Mouse (Mus musculus) liver, adult (tissue): ENCODE data around the gene Axl.

Source experiments
- GATA4 ChIP-seq: IDR thresholded peaks from 2 replicates; pipeline ENCODE4 v1.6.1; 2014; ENCODE audit warnings: mild to moderate bottlenecking, low read length; ENCODE audit not compliant: insufficient replicate concordance

Gene Axl

DNA sequence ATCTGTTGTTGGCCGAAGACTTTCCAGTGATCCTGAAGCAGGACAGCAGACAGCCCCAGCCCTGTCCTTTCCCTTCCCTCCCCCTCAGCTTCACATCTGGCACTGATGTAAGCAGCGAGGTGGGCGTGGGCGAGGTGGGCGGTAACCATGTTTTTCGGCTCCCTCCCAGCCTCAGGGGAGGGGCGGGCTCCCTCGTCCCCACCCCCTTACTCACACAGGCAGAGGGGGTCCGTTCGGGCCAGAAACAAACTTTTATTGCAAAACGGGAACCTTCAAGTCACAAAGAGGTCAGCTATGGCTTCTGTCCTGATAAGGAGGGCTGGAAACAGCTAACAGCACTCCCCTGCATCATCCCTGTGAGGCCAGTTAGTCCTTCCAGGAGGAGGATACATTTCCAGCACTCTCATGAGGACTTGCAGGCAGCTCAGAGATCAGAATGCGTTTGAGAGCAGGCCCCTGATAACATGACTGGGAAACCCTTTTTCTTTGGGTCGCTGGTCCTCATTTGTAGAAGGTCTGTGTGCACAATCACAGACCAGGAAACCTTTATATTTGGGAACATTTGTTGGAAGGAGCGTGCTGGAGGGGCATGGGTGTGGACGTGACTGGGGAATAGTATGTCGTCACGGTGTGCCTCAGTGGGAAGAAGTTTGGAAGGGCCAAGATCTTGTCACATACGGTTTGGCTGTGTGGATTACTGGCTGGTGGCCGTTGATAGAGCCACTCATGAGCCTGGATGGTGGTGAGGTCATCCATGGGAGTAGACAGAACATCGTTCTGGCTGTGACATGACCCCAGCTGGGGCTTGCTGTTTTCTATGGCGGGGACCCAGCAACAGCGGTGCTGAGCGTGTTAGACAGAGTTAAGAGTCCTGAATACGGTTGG is 14.0 kb upstream of the Axl start:
- TF ChIP-seq GATA4: peak; percentile 12; the same call in 1 of the 2 replicates

DNA sequence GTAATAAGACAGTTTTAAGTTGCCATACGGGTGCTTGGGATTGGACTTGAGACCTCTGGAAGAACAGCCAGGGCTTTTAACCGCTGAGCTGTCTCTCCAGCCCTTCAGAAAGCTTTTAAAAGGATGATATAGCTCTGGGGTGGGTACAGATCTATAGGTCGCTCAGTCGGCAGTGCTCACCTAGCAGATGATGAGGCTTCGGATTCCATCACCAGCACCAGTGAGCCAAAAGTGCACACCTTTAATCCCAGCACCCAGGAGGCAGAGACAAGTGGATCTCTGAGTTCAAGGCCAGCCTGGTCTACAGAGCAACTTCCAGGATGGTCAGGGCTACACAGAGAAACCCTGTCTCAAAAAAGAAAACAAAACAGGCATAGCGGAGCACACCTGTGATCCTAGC is 12.5 kb upstream of the Axl start:
- no peak for TF ChIP-seq GATA4

DNA sequence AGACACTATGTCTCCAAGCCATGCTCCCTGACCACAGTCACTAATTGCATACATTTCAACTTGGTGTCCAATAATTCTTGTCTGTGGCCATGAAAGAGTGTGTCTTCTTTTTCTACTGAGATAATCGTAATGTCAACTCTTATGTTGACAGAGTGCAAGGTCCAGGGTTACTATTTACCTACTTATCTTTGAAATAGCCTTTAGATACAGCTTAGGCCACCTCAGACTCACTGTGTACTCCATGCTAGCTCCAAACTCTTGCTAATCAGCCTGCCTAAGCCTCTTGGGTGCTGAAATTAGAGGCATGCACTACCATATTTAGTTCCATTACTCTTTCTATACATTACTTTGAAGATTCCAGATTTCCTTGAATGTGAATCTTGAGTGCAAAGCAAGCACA is 10.9 kb upstream of the Axl start:
- TF ChIP-seq GATA4: no peak

DNA sequence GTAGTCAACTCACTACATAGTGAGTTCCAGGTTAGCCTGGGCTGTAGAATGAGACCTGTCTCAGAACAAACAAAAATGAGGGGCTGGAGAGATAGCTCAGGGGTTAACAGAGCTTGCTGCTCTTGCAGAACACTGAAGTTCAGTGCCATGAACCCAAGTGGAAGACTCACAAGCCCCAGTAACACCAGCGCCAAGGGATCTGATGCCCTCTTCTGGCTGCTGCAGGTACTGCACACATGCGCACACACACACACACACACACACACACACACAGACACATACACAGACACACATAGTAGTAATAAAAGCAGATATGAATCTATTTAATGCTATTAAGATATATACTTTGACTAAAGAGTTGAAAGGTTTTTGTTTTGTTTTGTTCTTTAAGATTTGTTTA is 10.0 kb upstream of the Axl start:
- TF ChIP-seq GATA4: no peak

DNA sequence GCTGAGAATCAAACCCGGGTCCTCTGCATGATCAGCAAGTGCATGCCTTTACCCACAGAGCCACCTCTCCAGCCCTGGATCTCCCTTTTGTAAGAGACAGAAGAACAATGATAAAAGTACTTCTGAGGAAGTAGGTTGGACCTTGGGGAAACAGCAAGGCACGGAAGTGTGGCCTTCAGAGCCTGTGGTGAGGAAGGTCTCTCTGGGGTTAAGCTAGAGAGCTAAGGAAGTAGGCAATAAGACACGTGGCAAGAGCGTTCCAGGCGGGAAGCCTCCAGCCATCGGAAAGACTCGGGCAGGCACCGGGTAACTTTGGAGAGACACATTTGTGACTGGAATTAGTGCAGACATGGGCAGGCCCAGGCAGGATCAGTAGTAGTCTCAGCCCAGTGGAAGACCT is 6.3 kb upstream of the Axl start:
- TF ChIP-seq GATA4: no peak

DNA sequence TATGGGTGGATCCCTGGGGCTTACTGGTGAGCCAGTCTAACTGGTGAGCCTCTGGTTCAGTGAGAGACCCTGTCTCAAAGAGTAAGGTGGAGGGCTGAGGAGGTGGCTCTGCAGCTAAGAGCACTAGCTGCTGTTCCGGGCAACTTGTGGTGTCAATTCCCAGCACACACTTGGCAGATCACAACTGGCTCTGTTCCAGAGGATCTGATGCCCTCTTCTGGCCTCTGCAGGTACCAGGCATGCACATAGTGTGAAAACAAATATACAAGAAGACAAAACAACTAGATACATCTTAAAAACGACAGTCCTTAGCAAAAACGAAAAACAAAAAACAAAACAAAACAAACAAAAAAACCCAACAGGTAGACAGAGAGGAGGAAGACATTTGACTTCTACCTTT is 5.2 kb upstream of the Axl start:
- no peak for TF ChIP-seq GATA4

DNA sequence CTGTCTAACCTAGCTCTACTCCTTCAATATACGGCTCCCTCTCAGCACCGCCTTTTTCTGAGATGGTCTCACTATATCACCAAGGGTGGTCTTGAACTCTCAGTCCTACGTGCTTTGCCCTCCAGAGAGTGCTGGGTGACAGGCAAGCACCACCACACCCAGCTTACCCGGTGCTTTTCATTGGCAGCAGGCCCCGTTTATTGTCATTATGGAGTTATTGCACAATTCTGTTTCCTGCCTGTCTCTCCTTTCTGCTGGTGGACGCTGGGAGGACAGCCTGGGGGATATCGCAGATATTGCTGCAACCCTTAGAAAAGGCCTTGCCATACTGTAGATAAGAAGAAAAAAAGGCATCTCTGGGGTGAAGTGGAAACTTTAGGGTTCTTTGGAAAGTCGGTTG is 2.1 kb upstream of the Axl start:
- no peak for TF ChIP-seq GATA4

DNA sequence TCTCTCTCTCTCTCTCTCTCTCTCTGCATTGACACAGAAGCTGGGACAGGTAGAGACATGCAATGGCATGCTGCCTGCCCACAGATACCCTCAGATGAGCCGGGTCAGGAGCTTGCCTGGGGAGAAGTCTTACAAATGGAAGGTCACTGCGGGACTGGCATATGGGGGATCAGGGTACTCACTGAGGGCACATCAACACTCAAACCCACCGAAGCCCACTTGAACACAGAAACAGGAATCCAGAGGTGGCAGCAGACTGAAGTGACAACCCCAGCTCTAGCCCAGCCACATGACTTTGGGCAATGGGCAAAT is 580 bp upstream of the Axl start:
- no peak for TF ChIP-seq GATA4

DNA sequence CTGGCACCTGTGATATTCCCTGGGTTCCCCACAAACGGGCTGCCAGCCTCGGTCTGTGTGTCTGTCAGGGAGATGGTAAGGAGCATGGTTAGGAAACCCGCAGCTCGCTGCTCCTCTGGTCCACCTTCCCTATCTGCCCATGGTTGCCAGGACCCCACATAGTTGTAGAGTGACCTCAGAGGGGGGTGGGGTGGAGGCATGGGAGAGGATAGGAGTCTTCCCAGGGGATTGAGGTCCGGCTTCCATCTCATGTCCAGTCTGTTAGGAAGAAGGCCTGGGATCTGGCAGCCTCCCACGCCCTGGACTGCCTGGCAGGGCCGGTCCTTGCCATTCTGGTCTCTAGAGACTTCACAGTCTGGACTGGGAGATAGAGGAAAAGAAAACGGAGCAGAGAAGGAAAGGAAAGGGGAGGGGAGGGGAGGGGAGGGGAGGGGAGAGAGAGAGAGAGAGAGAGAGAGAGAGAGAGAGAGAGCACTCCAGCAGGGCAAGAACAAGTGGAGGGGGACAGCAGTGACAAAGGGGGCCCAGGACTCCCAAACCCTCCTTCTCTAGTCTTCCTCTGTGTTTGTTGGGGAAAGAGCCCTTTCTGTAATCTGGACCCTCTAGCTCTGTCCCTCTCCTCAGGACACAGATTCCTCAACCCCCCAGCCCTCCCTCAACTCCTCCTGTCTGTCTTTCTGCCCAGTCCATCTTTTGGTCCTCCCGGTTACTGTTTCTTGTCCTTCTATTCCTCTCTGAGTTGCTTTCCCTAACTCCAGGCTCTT is 867 bp downstream of the Axl start:
- no peak for TF ChIP-seq GATA4

DNA sequence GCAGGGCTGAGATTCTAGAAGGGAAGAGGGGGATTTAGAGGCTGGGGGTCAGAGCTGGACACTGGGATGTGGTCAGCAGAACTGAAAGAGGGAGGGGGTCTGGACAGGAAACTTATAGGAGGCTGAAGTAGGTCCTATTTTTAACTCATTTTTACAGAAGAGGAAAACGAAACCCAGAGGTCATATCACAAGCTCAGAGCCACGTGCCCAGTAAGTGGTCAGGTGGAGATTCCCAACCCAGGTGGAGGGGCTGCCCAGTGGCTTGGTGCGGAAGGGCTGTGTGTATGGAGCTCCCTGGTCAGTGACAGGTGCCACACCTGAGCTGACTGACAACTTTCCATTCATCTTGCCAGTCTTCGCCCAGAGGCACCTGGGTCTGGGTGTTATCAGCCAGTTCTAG is 1.5 kb downstream of the Axl start:
- no peak for TF ChIP-seq GATA4

DNA sequence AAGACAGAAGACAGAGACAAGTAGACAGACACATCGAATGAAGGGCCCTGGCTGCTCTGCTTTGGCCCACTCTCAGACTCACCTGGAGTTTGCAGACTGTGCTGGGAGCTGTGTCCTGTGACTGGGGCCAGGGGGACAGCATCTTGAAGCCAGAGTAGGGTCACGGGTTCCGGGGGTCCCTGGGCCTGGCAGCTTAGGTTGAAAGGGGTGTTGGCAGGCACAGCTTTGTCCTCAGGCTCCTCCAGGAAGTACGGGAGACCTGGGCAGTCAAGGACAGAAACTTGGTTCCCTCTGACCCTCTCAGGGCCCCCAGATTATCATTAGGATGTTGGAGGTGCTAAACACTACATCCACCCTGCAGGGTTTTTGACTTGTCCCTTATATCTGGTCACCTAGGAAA is 2.8 kb downstream of the Axl start:
- no peak for TF ChIP-seq GATA4

DNA sequence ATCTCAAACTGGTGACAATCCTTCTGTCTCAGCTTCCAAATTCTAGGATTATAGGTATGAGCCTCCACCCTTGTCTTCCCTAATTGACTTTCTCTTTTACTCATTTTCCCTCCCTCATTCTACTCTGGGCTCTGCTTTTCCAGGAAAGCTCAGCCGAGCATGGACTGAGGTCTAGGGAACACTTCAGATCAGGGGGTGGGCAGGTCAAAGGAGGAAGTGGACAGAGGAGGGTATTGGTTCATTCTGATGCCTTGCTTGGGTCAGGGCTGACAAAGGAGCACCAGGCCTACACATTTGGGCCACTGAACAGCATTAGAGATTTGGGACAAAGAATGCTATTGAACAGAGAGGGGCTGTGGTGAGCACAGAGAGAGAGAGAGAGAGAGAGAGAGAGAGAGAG is 3.7 kb downstream of the Axl start:
- no peak for TF ChIP-seq GATA4

DNA sequence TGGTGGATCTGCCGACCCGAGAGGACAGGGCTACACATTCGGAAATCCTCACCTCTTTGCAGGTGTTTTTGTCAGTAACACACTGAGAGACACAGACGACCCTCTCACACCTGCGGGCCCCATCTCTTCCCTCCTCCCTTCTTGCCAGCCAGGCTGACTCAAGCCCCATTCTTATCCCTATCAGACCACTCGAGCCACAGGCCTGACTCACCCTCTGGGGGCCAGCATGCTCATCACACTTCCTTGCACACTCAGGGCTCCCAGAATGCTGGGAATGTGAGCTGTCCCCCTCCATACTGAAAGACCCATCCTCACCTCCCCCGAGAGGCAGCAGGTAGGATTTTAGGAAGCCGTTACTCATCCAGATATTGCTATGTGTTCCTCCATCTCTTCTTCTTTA is 4.8 kb downstream of the Axl start:
- TF ChIP-seq GATA4: no peak

DNA sequence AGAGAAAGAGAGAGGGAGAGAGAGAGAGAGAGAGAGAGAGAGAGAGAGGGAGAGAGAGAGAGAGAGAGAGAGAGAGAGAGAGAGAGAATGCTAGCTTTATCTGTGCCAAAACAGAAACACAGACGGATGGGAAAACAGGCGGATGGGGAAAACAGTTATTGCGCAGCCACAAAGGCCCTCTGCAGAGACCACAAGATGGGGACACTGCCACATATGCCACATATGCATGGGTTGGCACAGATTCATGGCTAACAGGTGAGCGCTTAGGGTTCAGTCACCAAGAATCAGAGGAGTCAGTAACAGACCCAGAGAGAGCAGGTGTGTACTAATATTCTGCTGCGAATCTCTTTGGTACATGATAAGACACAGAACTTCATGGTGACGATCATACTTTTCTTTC is 5.8 kb downstream of the Axl start:
- TF ChIP-seq GATA4: no peak

DNA sequence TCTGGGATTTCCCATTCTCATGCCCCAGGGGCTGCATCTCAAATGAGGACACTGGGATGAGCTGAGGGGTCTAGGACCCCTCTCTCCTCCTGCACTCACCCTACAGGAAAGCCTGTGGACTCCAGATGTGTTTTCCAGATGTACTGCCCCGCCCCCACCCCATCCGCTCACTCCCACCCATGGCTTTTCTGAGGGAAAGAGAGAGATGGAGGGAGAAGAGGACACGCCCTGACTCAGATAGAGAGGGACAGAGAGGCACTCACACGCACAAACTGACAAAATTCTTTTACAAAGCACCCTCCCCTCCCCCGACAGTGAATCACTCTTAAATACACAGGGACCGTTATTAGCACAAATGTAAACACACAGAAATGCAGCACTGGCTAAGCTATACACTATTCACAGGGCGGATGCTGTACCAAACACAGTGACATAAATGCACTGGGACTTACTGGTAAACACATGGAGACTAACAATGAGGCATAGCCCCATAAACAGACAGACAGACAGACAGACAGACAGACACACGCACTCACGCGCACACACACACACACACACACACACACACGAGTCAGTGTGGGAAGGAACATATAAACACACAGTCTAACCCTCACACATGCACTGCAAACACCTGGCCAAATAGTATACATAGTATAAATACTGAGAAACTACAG is 6.4 kb downstream of the Axl start:
- no peak for TF ChIP-seq GATA4

DNA sequence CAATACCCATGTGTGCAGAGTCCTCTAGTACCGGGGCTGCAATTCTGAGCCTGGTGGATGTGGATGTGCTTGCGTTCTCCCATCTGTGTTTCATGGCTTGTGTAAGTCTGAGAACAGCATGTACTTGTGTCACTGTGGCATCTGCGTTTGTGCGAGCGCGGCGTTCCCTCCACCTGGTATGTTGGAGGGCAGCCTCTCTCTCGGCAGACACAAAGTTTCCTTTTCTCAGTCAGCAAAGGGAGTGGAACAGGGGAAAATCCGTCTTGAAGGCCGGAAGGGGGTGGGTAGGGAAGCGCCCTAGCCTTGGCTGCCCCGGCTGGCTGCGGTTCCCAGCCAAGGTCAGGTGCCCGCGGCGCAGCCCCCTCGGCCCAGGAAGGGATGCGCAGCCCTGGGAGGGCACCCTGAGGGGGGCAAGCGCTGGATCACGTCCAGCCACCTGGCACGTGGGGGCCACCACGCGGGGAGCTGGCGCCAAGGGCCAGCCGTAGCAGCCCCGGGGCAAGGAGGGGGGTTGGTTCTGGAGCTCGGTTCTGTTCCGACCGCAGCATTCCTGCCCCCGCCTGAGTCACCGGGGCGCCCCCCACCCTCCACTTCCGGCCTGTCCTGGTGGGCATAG is 7.1 kb downstream of the Axl start:
- TF ChIP-seq GATA4: no peak
